Mouse (Mus musculus): ENCODE results near the gene Bpifa5. TPM values are rescaled to one million over a fixed set of nuclear protein-coding genes. Genes with fewer than 3 reads are reported as not detected.
"Not testable (repeated sequence)": the region's sequence is repeated elsewhere in the genome, so short reads cannot be mapped to it uniquely, and the experiment has no call there.

Gene Bpifa5
- polyA plus RNA-seq, 1 experiment, result not detected

GRCm38 (mm10) chr2:154147496-154147895 lies 14.9 kb upstream of the Bpifa5 start:
- Histone ChIP-seq H3K27me3 (ENCODE audit: control insufficient read depth, insufficient read depth, insufficient read length) (no peaks in the 10 kb centered on the region), H3K36me3 (ENCODE audit: control insufficient read depth, insufficient read depth) (no peaks in the 10 kb centered on the region), H3ac (ENCODE audit: control insufficient read depth, insufficient read length) (no peak overlapping the region), H3K79me2 (ENCODE audit: control insufficient read depth, insufficient read depth) (no peaks in the 10 kb centered on the region), H3K4me3 (no peak overlapping the region), H3K4me2 (ENCODE audit: low read depth) (no peak overlapping the region)
- TF ChIP-seq REST (IDR thresholded peaks at IDR 0.05; ENCODE audit: insufficient read depth, insufficient read length), result no peak
- TF ChIP-seq MYOG (IDR thresholded peaks at IDR 0.05; ENCODE audit: control insufficient read depth in 1 of 3, insufficient read depth in 1 of 3, insufficient read length in 2 of 3, low read depth in 2 of 3), result no peak
- TF ChIP-seq MAX (IDR thresholded peaks at IDR 0.05; ENCODE audit: low read depth), result no peak
- TF ChIP-seq MYOD1 (IDR thresholded peaks at IDR 0.05; ENCODE audit: control insufficient read depth in 1 of 3, insufficient read length in 2 of 3, low read depth in 2 of 3), result no peak
- TF ChIP-seq POLR2AphosphoS2 (IDR thresholded peaks at IDR 0.05; ENCODE audit: insufficient read length, low read depth), result no peak
- no peak for TF ChIP-seq TCF12 (IDR thresholded peaks at IDR 0.05; ENCODE audit: insufficient read depth, poor library complexity, severe bottlenecking)
- no peak for TF ChIP-seq USF1 (IDR thresholded peaks at IDR 0.05; ENCODE audit: low read depth)
- TF ChIP-seq CEBPB (IDR thresholded peaks at IDR 0.05; ENCODE audit: insufficient read depth, poor library complexity, severe bottlenecking), result no peak
- TF ChIP-seq SRF (IDR thresholded peaks at IDR 0.05; ENCODE audit: control insufficient read depth, insufficient read length, low read depth), result no peak
- no peak for TF ChIP-seq TCF3 (IDR thresholded peaks at IDR 0.05; ENCODE audit: insufficient read length, low read depth)
- TF ChIP-seq POLR2A (IDR thresholded peaks at IDR 0.05; ENCODE audit: insufficient read length, low read depth), result no peak
- TF ChIP-seq E2F4 (IDR thresholded peaks at IDR 0.05; ENCODE audit: insufficient read depth), result no peak

DNA sequence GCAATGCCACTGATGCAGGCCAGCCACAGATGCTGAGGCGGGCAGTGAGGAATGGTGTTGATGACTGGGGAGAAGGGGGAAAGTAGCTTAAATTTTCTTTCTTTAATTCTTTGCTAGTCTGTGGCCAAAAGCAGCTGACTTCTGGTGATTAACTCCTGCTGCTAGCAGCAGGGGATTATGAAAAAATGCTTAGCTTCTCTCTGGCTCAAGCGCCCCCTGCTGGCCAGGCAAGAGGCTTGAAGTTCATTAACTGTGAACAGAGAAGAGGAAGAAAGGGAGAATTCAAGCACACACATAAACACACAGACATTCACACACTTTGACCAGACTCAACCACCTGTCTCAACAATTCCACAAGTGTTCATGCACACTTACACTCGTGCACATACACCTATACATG lies 4.0 kb upstream of the Bpifa5 start:
- Histone ChIP-seq H3ac (ENCODE audit: control insufficient read depth, insufficient read length) (no peak overlapping the region), H3K4me2 (ENCODE audit: low read depth) (no peak overlapping the region), H3K79me2 (ENCODE audit: control insufficient read depth, insufficient read depth) (no peaks in the 10 kb centered on the region), H3K4me3 (no peak overlapping the region), H3K27me3 (ENCODE audit: control insufficient read depth, insufficient read depth, insufficient read length) (no peaks in the 10 kb centered on the region), H3K36me3 (ENCODE audit: control insufficient read depth, insufficient read depth) (no peaks in the 10 kb centered on the region)
- TF ChIP-seq CEBPB (IDR thresholded peaks at IDR 0.05; ENCODE audit: insufficient read depth, poor library complexity, severe bottlenecking) (no peak), TCF12 (IDR thresholded peaks at IDR 0.05; ENCODE audit: insufficient read depth, poor library complexity, severe bottlenecking) (no peak)

DNA sequence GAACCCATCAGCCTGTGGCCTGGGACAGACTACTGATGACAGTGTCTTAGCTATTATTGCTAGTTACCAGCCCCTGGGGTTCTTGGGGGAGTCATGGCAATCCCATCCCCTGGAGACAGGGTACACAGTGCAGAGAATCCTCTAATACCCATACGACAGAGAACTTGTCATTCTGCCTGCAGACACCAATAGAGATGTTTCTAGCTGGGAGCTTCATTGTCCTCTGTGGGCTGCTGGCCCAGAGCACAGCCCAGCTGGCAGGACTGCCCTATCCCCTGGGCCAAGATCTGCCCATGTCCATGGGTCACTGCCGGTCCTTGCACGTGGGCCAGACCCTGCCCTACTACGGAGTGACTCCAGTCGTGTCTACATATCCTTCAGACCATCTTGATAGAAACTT lies 899 bp downstream of the Bpifa5 start:
- H3K4me3 ChIP-seq, result no peak overlapping the region
- H3ac ChIP-seq (ENCODE audit: control insufficient read depth, insufficient read length), result no peak overlapping the region
- TF ChIP-seq MYOG (IDR thresholded peaks at IDR 0.05; ENCODE audit: control insufficient read depth in 1 of 3, insufficient read depth in 1 of 3, insufficient read length in 2 of 3, low read depth in 2 of 3), result no peak
- TF ChIP-seq MAX (IDR thresholded peaks at IDR 0.05; ENCODE audit: low read depth), result no peak
- no peak for TF ChIP-seq POLR2AphosphoS2 (IDR thresholded peaks at IDR 0.05; ENCODE audit: insufficient read length, low read depth)
- no peak for TF ChIP-seq E2F4 (IDR thresholded peaks at IDR 0.05; ENCODE audit: insufficient read depth)
- TF ChIP-seq POLR2A (IDR thresholded peaks at IDR 0.05; ENCODE audit: insufficient read length, low read depth), result no peak
- TF ChIP-seq CEBPB (IDR thresholded peaks at IDR 0.05; ENCODE audit: insufficient read depth, poor library complexity, severe bottlenecking), result no peak
- no peak for TF ChIP-seq TCF12 (IDR thresholded peaks at IDR 0.05; ENCODE audit: insufficient read depth, poor library complexity, severe bottlenecking)
- no peak overlapping the region for H3K4me2 ChIP-seq (ENCODE audit: low read depth)
- H3K79me2 ChIP-seq (ENCODE audit: control insufficient read depth, insufficient read depth), result no peaks in the 10 kb centered on the region
- H3K27me3 ChIP-seq (ENCODE audit: control insufficient read depth, insufficient read depth, insufficient read length), result no peaks in the 10 kb centered on the region
- no peaks in the 10 kb centered on the region for H3K36me3 ChIP-seq (ENCODE audit: control insufficient read depth, insufficient read depth)

GRCm38 (mm10) chr2:154169172-154169571 lies 6.8 kb downstream of the Bpifa5 start:
- Histone ChIP-seq H3K27me3 (ENCODE audit: control insufficient read depth, insufficient read depth, insufficient read length) (no peaks in the 10 kb centered on the region), H3K36me3 (ENCODE audit: control insufficient read depth, insufficient read depth) (no peaks in the 10 kb centered on the region), H3ac (ENCODE audit: control insufficient read depth, insufficient read length) (no peak overlapping the region), H3K4me2 (ENCODE audit: low read depth) (no peak overlapping the region), H3K4me3 (no peak overlapping the region), H3K79me2 (ENCODE audit: control insufficient read depth, insufficient read depth) (no peaks in the 10 kb centered on the region)
- TF ChIP-seq REST (IDR thresholded peaks at IDR 0.05; ENCODE audit: insufficient read depth, insufficient read length) (no peak), CEBPB (IDR thresholded peaks at IDR 0.05; ENCODE audit: insufficient read depth, poor library complexity, severe bottlenecking) (no peak), TCF12 (IDR thresholded peaks at IDR 0.05; ENCODE audit: insufficient read depth, poor library complexity, severe bottlenecking) (no peak), POLR2A (IDR thresholded peaks at IDR 0.05; ENCODE audit: insufficient read length, low read depth) (no peak)

DNA sequence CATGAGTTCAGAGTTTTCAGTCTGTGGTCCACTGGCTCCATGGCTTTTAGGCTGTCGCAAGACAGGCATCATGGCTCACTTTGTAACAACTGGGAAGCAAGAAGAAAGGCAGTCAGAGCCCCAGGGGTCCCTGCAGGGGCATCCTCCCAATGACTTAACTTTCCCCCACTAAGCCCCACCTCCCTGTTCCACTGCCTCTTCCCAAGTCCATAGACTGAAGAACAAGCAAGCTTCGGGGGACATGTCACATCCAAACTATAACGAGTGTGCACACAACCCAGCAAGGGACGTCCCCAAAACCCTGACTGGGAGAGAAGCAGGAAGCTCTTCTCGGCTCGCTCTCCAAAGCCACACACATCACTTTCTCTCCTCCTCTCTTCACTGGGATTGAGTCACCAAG lies 9.2 kb downstream of the Bpifa5 start:
- Histone ChIP-seq H3K27me3 (ENCODE audit: control insufficient read depth, insufficient read depth, insufficient read length) (no peaks in the 10 kb centered on the region), H3K79me2 (ENCODE audit: control insufficient read depth, insufficient read depth) (no peaks in the 10 kb centered on the region), H3K4me2 (ENCODE audit: low read depth) (peak overlapping the region; percentile 15), H3K4me3 (no peak overlapping the region), H3ac (ENCODE audit: control insufficient read depth, insufficient read length) (no peak overlapping the region), H3K36me3 (ENCODE audit: control insufficient read depth, insufficient read depth) (no peaks in the 10 kb centered on the region)
- TF ChIP-seq MYOD1 (IDR thresholded peaks at IDR 0.05; ENCODE audit: control insufficient read depth in 1 of 3, insufficient read length in 2 of 3, low read depth in 2 of 3), result no peak

GRCm38 (mm10) chr2:154173313-154173712 lies 10.9 kb downstream of the Bpifa5 start:
- Histone ChIP-seq H3K36me3 (ENCODE audit: control insufficient read depth, insufficient read depth) (no peaks in the 10 kb centered on the region), H3K4me2 (ENCODE audit: low read depth) (no peak overlapping the region), H3K79me2 (ENCODE audit: control insufficient read depth, insufficient read depth) (no peaks in the 10 kb centered on the region), H3K4me3 (no peak overlapping the region), H3K27me3 (ENCODE audit: control insufficient read depth, insufficient read depth, insufficient read length) (no peaks in the 10 kb centered on the region), H3ac (ENCODE audit: control insufficient read depth, insufficient read length) (no peak overlapping the region)
- TF ChIP-seq USF1 (IDR thresholded peaks at IDR 0.05; ENCODE audit: low read depth) (no peak), MAX (IDR thresholded peaks at IDR 0.05; ENCODE audit: low read depth) (no peak), REST (IDR thresholded peaks at IDR 0.05; ENCODE audit: insufficient read depth, insufficient read length) (no peak), CEBPB (IDR thresholded peaks at IDR 0.05; ENCODE audit: insufficient read depth, poor library complexity, severe bottlenecking) (no peak), MYOD1 (IDR thresholded peaks at IDR 0.05; ENCODE audit: control insufficient read depth in 1 of 3, insufficient read length in 2 of 3, low read depth in 2 of 3) (no peak), POLR2AphosphoS2 (IDR thresholded peaks at IDR 0.05; ENCODE audit: insufficient read length, low read depth) (no peak), TCF12 (IDR thresholded peaks at IDR 0.05; ENCODE audit: insufficient read depth, poor library complexity, severe bottlenecking) (no peak), SRF (IDR thresholded peaks at IDR 0.05; ENCODE audit: control insufficient read depth, insufficient read length, low read depth) (no peak), E2F4 (IDR thresholded peaks at IDR 0.05; ENCODE audit: insufficient read depth) (no peak), MYOG (IDR thresholded peaks at IDR 0.05; ENCODE audit: control insufficient read depth in 1 of 3, insufficient read depth in 1 of 3, insufficient read length in 2 of 3, low read depth in 2 of 3) (no peak), POLR2A (IDR thresholded peaks at IDR 0.05; ENCODE audit: insufficient read length, low read depth) (no peak), TCF3 (IDR thresholded peaks at IDR 0.05; ENCODE audit: insufficient read length, low read depth) (no peak)

DNA sequence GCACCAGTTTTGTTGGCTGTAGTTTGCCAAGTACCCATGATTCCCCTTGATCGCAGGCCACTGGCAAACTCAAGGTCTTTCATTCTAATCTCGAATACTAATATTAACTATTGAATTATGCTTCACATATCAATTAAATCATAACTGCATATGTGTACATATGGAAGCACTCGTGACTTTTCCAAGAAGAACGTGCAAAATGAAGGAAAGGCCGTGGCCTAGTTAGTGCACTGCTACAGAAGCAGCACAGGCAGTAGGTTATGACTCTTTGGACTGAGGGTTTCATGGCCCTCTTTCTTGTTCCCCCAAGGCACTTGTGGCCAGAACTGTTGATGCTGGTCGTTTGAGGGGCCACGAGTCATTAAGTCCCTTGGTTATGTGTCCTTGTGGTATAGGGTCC lies 19.5 kb downstream of the Bpifa5 start:
- H3K79me2 ChIP-seq (ENCODE audit: control insufficient read depth, insufficient read depth); H3K27me3 ChIP-seq (ENCODE audit: control insufficient read depth, insufficient read depth, insufficient read length); H3ac ChIP-seq (ENCODE audit: control insufficient read depth, insufficient read length); H3K4me3 ChIP-seq; H3K4me2 ChIP-seq (ENCODE audit: low read depth); H3K36me3 ChIP-seq (ENCODE audit: control insufficient read depth, insufficient read depth): not testable (repeated sequence)

- not testable (repeated sequence) for H3K79me2 ChIP-seq (ENCODE audit: control insufficient read depth, insufficient read depth); H3K4me2 ChIP-seq (ENCODE audit: low read depth); H3K4me3 ChIP-seq; H3ac ChIP-seq (ENCODE audit: control insufficient read depth, insufficient read length); H3K36me3 ChIP-seq (ENCODE audit: control insufficient read depth, insufficient read depth); H3K27me3 ChIP-seq (ENCODE audit: control insufficient read depth, insufficient read depth, insufficient read length)
Observed at GRCm38 (mm10) chr2:154183061-154183460, 20.7 kb downstream of the Bpifa5 start.
